Mouse (Mus musculus) midbrain, postnatal 0 days (tissue): ENCODE measurements around the gene Taf3. TPM values are rescaled to one million over a fixed set of nuclear protein-coding genes. Genes with fewer than 3 reads are reported as not detected.

ENCODE experiments used
- ATAC-seq: fragments of 200-750 bp; cut with Nextera tagmentation; 2 replicates; pipeline ENCODE4 v1.8.0; 2017; ENCODE audit warnings: moderate number of reproducible peaks, mild to moderate bottlenecking, moderate TSS enrichment, moderate library complexity; ENCODE audit not compliant: low FRiP score
- DNase-seq: peaks from one replicate; pipeline ENCODE4 v3.0.0-alpha.2; 2015; ENCODE audit warnings: low spot score
- H3K27ac ChIP-seq: fragments of 300-500 bp; sonication (generic); 2 replicates; pipeline ENCODE4 v1.5.1; 2014; ENCODE audit warnings: low read depth, mild to moderate bottlenecking, low read length, mixed read lengths
- H3K27me3 ChIP-seq: fragments of 300-500 bp; sonication (generic); 2 replicates; pipeline ENCODE4 v1.6.1; 2014; ENCODE audit warnings: low read length, control low read depth, mixed read lengths; ENCODE audit not compliant: insufficient read depth
- H3K36me3 ChIP-seq: fragments of 300-500 bp; sonication (generic); 2 replicates; pipeline ENCODE4 v1.6.1; 2014; ENCODE audit warnings: low read length, control low read depth, mixed read lengths; ENCODE audit not compliant: insufficient read depth
- H3K4me1 ChIP-seq: fragments of 300-500 bp; sonication (generic); 2 replicates; pipeline ENCODE4 v1.6.1; 2014; ENCODE audit warnings: mild to moderate bottlenecking, control low read depth, antibody characterized with exemption, low read length, mixed read lengths; ENCODE audit not compliant: insufficient read depth
- H3K4me2 ChIP-seq: fragments of 300-500 bp; sonication (generic); 2 replicates; pipeline ENCODE4 v1.6.1; 2014; ENCODE audit warnings: low read depth, mild to moderate bottlenecking, low read length, mixed read lengths; ENCODE audit not compliant: poor library complexity, severe bottlenecking
- H3K4me3 ChIP-seq: fragments of 300-500 bp; sonication (generic); 2 replicates; pipeline ENCODE4 v1.5.1; 2014; ENCODE audit warnings: low read depth, mild to moderate bottlenecking, low read length, moderate library complexity
- H3K9ac ChIP-seq: fragments of 300-500 bp; sonication (generic); replicated peaks from 2 replicates; pipeline ENCODE4 v1.6.1; 2014; ENCODE audit warnings: mild to moderate bottlenecking, low read length, moderate library complexity, mixed read lengths; ENCODE audit not compliant: poor library complexity, severe bottlenecking
- H3K9me3 ChIP-seq: fragments of 300-500 bp; sonication (generic); 2 replicates; pipeline ENCODE4 v1.6.1; 2016; ENCODE audit warnings: low read length, control low read depth
- CTCF ChIP-seq: IDR thresholded peaks from 2 replicates; pipeline ENCODE4 v1.5.1; 2016; ENCODE audit warnings: antibody characterized with exemption, mild to moderate bottlenecking
- WGBS: fragments of 180-500 bp; shearing (Covaris S2); extraction: QIAGEN DNeasy Blood & Tissue Kit; methylation state at CpG from one replicate; pipeline ENCODE4 v1.1.7; 2014; 5-methylcytosine and 5-hydroxymethylcytosine counted together
- polyA plus RNA-seq: library from polyadenylated mRNA; unstranded; fragments of >200 nt; fragmentation: Nextera tagmentation; extraction: Ambion mirVana; gene quantifications from 2 replicates; pipeline ENCODE4 v1.2.1, GENCODE M21; 2015
- total RNA-seq: library from RNA; depleted of rRNA; stranded (reverse); fragments of >200 nt; gene quantifications from 2 replicates; pipeline ENCODE4 v1.2.3, GENCODE M21; 2014; rRNA removed

The Taf3 gene
- total and polyA plus RNA-seq, 2 experiments from 2014 or later = 5.4 to 10.8 TPM

DNA sequence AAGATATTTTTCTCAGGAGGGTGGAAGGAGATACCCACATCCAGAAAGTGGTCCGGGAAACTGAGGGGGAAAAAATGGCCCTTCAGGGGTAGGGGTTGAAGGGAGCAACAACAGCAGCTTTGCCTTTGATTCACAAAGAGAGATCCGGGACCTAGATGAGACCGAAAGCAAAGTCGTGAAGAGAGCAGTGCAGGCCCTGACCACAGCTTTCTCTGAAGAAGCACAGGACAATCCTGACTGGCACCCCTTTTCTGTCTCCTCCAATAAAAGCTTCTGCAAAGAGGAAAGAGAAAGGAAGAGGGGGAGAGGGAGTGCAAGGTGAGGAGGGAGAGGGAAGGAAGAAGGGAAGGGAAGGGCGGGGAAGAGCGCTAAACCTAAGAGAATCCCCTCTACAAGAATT is 176.6 kb downstream of the Taf3 start:
- Histone ChIP-seq H3K4me1 (no peaks in the 10 kb centered on the region), H3K4me3 (peak overlapping the region; percentile 43; the same call in 1 of the 2 replicates), H3K9me3 (no peaks in the 10 kb centered on the region), H3K27ac (no peak overlapping the region), H3K9ac (0 out of 2 replicates have a peak overlapping the region, but pooled peaks have one; percentile 44), H3K27me3 (peaks cover 44% of the 10 kb centered on the region), H3K36me3 (no peaks in the 10 kb centered on the region), H3K4me2 (peak overlapping the region; percentile 71)
- ATAC-seq (no peak), DNase-seq (no peak)
- TF ChIP-seq CTCF = no peak
- 35% methylated on average over 6 of the region's 6 CpGs for WGBS

DNA sequence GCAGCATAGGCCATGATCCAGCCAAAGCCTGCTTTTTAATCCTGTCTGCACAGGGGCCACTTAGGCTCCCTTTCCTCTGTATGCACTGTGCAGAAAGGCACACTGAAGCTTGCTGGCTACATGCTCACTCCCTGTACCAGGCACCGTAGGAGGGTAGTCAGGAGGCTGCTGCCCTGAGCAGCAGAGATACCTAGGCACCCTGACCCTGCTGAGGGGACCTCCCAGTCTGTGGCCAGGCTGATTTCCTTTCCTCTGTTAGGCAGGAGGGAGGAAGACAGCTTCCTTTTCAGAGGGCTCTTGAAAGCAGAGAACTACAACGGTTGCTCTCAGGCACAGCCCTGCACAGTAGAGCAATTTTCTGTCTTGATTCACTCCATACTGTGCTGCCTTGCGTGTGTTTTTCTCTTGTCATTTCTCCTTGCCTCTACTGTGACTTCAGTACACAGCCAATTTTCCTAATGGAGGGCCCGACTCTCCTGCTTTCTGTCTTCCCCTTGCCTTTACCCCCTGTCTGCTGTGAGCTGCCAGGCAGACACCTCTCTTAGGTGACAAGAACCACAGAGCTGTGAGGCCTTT is 177.2 kb downstream of the Taf3 start:
- peak overlapping the region; percentile 44 for H3K9ac ChIP-seq
- 27% methylated on average over 4 of the region's 4 CpGs for WGBS

DNA sequence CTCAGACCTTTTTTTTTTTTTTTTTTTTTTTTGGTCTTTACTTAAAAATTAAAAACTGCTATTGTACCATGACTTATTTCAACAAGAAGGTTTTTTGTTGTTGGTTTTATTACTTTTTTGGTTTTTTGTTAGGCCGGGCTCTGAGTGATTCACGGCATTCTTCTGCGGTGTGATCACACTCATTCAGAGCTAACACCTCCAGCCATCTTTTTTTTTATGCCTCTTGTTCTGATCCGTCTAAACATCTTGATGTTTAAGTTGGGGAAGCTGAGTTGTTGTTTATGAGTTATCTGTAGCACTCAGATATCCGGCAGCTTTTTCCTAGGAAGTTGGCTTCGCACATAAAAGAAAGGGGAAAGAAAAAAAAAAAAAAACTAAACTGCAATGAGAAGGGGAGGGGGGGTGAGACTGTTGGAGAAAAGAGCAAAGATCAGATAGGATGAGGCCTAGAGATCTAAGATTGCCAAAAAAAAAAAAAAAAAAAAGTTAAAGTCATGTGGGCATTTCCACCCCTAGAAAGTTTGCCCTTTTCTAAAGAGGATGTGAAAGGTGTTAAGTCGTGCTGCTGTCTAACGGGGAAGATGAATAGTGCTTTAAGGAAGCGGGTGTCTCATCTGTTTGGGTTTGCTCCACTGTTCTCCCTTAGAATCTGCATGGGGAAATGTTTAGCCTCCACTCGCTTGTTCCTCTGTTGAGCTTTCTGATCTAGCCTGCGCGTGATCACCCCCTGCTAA is 181.1 kb downstream of the Taf3 start:
- Histone ChIP-seq H3K4me2 (no peak overlapping the region), H3K27me3 (peaks cover 8% of the 10 kb centered on the region; the same call in 1 of the 2 replicates), H3K27ac (no peak overlapping the region), H3K9me3 (no peaks in the 10 kb centered on the region), H3K9ac (no peak overlapping the region), H3K36me3 (no peaks in the 10 kb centered on the region), H3K4me1 (no peaks in the 10 kb centered on the region), H3K4me3 (no peak overlapping the region)
- WGBS = 74% methylated on average over 12 of the region's 12 CpGs
- TF ChIP-seq CTCF = no peak
- no peak for DNase-seq
- ATAC-seq = no peak

More for the DNA sequence above, 177.2 kb downstream of the Taf3 start:
- Histone ChIP-seq H3K36me3 (no peaks in the 10 kb centered on the region), H3K9me3 (no peaks in the 10 kb centered on the region), H3K4me2 (peak overlapping the region; percentile 71), H3K27me3 (peaks cover 44% of the 10 kb centered on the region), H3K27ac (no peak overlapping the region; the same call in 1 of the 2 replicates), H3K4me3 (peak overlapping the region; percentile 43; the same call in 1 of the 2 replicates), H3K4me1 (no peaks in the 10 kb centered on the region)
- TF ChIP-seq CTCF = no peak
- DNase-seq = no peak
- ATAC-seq = no peak

Other genes starting within 250 kb of the Taf3 start
- 0.11 and 0.66 TPM in 2 replicates for gene 4930412O13Rik, start 167.3 kb downstream of the Taf3 start, total RNA-seq
- 2.0 TPM in 2 replicates for gene 4930412O13Rik, start 167.3 kb downstream of the Taf3 start, polyA plus RNA-seq
- gene 9230102O04Rik, start 159.1 kb downstream of the Taf3 start, total RNA-seq = 0.77 TPM in 1 of 2 replicates, not detected in the other
- 2.2 and 3.6 TPM in 2 replicates for gene 9230102O04Rik, start 159.1 kb downstream of the Taf3 start, polyA plus RNA-seq
- 13.3 and 14.5 TPM in 2 replicates for gene Gata3, start 158.6 kb downstream of the Taf3 start, total RNA-seq
- gene Gata3, start 158.6 kb downstream of the Taf3 start, polyA plus RNA-seq = 88.9 and 94.6 TPM in 2 replicates
- 458 and 510 TPM in 2 replicates for gene Atp5c1, start 31.9 kb upstream of the Taf3 start, total RNA-seq
- gene Atp5c1, start 31.9 kb upstream of the Taf3 start, polyA plus RNA-seq = 634 and 663 TPM in 2 replicates
- gene Kin, start 32.0 kb upstream of the Taf3 start, total RNA-seq = 5.8 and 5.9 TPM in 2 replicates
- 14.8 and 18.5 TPM in 2 replicates for gene Kin, start 32.0 kb upstream of the Taf3 start, polyA plus RNA-seq
- gene Itih2, start 82.8 kb upstream of the Taf3 start, total RNA-seq = 9.3 and 9.7 TPM in 2 replicates
- gene Itih2, start 82.8 kb upstream of the Taf3 start, polyA plus RNA-seq = 5.7 and 6.5 TPM in 2 replicates
- 18.3 and 19.6 TPM in 2 replicates for gene Itih5, start 105.0 kb upstream of the Taf3 start, total RNA-seq
- 10.2 and 11.0 TPM in 2 replicates for gene Itih5, start 105.0 kb upstream of the Taf3 start, polyA plus RNA-seq